Mouse (Mus musculus) olfactory bulb, adult 2 months (tissue): ENCODE data around the gene Hs3st3a1. TPM values are rescaled to one million over a fixed set of nuclear protein-coding genes. Genes with fewer than 3 reads are reported as not detected.

Source experiments
- H3K27ac ChIP-seq: fragments of 200-500 bp; 2 replicates; pipeline ENCODE4 v1.5.1; 2012; ENCODE audit warnings: low read depth, low read length; ENCODE audit not compliant: insufficient read depth
- H3K4me1 ChIP-seq: fragments of 200-500 bp; 2 replicates; pipeline ENCODE4 v1.6.1; 2012; ENCODE audit warnings: low read length; ENCODE audit not compliant: control insufficient read depth, insufficient read depth
- H3K4me3 ChIP-seq: fragments of 200-500 bp; 2 replicates; pipeline ENCODE4 v1.5.1; 2012; ENCODE audit warnings: mild to moderate bottlenecking, low read depth, low read length, moderate library complexity; ENCODE audit not compliant: insufficient read depth
- CTCF ChIP-seq: fragments of 200-500 bp; IDR thresholded peaks from 2 replicates; pipeline ENCODE4 v1.5.1; 2012; ENCODE audit warnings: low read depth, mild to moderate bottlenecking, low read length, moderate library complexity; ENCODE audit not compliant: insufficient read depth
- POLR2A ChIP-seq: fragments of 200-500 bp; IDR thresholded peaks from 2 replicates; pipeline ENCODE4 v1.6.1; 2012; ENCODE audit warnings: mild to moderate bottlenecking, low read depth, low read length, moderate library complexity; ENCODE audit not compliant: insufficient read depth
- WGBS: fragments of 180-500 bp; shearing (Covaris S2); methylation state at CpG from one replicate; pipeline ENCODE4 v1.1.7; 2018; 5-methylcytosine and 5-hydroxymethylcytosine counted together
- polyA plus RNA-seq: library from polyadenylated mRNA; stranded (reverse); fragments of >200 nt; gene quantifications from 2 replicates; pipeline ENCODE4 v1.2.4, GENCODE M21; 2012; ENCODE audit warnings: low replicate concordance; ENCODE audit not compliant: missing spikeins, insufficient read depth, insufficient read length

The Hs3st3a1 gene
- polyA plus RNA-seq, 1 experiment, result not detected

DNA sequence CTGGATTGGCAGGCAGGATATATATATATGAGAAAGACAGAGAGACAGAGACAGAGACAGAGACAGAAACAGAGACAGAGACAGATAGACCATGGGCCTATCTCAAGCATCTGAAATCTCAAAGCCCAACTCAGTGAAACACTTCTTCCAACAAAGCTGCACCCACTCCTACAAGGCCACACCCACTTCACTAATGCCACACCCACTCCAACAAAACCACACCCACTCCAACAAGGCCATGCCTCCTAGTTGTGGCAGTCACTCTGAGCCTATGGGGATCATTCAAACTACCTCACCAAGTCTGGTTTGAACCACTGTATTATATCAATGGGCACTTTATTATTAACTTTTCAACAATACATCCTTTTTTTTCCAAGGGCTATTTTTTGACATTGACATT is 35.6 kb downstream of the Hs3st3a1 start:
- Histone ChIP-seq H3K4me1 (0 out of 2 replicates have a peak, but pooled peaks cover 4% of the 10 kb centered on the region), H3K4me3 (no peak overlapping the region), H3K27ac (no peak overlapping the region)
- TF ChIP-seq POLR2A, result no peak
- TF ChIP-seq CTCF, result no peak

DNA sequence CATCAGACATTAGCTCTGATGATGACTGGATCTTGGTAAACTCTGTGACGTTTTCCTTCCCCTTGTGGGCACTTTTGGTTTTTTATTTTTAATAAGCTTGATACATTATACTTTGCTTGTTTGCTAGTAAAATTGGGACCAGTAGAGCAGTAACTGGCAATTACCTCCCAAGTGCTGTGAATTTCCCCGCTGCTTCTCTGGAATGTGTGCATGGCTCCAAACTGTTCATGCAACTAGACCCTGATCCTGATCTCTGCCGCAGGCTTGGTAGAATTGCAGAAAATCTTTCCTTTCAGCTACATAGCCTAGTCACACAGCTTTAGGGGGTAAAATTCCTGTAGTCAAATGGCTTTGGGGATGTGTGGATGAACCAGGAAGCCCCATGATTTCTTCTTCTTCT is 38.5 kb downstream of the Hs3st3a1 start:
- Histone ChIP-seq H3K4me1 (0 out of 2 replicates have a peak, but pooled peaks cover 4% of the 10 kb centered on the region), H3K27ac (no peak overlapping the region), H3K4me3 (no peak overlapping the region)
- WGBS, result 81% methylated on average over 3 of the region's 3 CpGs
- TF ChIP-seq CTCF (no peak), POLR2A (no peak)

DNA sequence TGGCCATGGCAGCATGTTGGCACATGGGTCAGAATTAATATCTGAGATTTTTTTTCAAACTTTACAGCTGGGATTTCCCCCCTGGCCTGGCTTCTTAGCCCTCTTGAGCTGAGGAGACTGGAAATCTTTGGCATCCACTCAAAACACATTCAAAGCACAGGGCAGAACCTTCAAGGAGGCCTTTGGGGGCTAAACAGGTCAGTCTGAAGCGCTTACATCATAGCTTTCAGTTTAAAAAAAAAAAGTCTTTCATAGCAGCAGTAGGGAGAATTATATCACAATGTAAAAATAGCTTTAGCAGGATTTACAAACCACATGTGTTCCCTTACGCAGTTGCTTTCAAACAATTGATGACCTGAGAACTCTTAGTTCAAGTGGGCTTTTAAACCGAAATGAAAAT is 46.3 kb downstream of the Hs3st3a1 start:
- TF ChIP-seq CTCF, result no peak
- TF ChIP-seq POLR2A, result no peak
- H3K27ac ChIP-seq, result no peak overlapping the region
- 78% methylated on average over 3 of the region's 3 CpGs for WGBS

DNA sequence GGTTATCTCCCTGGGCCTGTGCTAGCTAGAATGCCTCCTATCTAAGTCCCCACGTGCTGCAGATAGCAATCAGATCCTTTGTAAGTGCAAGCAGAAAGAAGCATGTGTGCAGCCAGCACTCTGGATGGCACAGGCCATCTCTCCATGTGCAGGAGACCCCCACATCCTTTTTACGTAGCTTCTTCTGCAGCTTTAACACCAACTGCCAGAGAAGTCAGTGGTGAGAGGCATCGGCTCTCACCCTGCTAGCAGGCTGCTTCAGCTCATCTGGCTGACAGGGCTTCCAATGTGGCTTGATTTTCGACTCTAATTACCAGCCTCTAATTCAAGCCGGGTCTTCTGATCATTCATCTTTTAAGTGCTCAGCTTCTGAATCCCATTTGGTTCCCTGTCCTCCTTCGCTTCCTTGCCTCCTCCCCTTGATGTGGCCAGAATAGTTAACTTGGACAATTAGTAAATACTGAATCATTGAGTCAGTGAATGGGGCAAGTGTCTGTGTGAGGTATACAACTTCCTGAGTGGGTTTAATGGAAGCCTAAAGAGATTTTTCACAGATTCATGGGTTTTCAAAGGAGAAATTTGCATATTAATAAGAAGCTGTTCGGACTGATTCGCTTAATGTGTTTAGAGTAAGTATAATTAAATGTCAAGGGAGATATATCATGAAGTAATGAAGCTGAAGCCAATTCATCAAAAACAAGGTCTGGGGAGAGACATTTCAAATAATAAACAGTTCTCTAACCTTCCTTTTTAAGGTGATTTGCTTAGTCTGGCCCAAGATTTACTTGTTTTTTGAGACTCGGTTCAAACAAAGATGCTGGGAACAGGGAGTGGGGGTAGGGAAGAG is 54.7 kb downstream of the Hs3st3a1 start:
- H3K27ac ChIP-seq, result peak overlapping the region; percentile 30

More for the DNA sequence above, 46.3 kb downstream of the Hs3st3a1 start:
- Histone ChIP-seq H3K4me1 (no peaks in the 10 kb centered on the region), H3K4me3 (no peak overlapping the region)

DNA sequence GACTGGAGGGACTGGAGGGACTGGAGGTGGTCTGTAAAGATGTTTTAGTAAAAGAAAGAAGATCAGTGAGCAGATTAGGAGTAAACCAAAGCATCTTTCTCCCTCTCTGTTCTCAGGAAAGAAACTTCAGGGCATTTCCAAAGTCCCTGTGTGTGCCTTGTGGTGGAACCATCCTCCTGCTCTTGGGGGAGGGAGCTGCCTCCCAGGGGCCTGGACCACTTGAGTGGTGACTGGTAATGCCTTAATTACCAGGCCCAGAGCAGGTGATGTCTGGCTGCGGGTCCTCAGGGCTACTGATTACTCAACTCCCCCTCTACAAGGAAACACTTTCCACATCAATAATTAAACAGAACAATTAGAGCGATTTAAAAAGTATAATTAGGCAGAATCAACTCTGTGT is 59.3 kb downstream of the Hs3st3a1 start:
- no peak overlapping the region for H3K27ac ChIP-seq
- H3K4me1 ChIP-seq, result peaks cover 4% of the 10 kb centered on the region
- no peak for TF ChIP-seq CTCF
- no peak for TF ChIP-seq POLR2A
- H3K4me3 ChIP-seq, result no peak overlapping the region
- 24% methylated on average over 2 of the region's 2 CpGs for WGBS

More for the DNA sequence above, 54.7 kb downstream of the Hs3st3a1 start:
- TF ChIP-seq POLR2A (no peak), CTCF (no peak)
- peaks cover 2% of the 10 kb centered on the region; the same call in 1 of the 2 replicates for H3K4me1 ChIP-seq
- 62% methylated on average over 9 of the region's 9 CpGs for WGBS
- H3K4me3 ChIP-seq, result no peak overlapping the region

DNA sequence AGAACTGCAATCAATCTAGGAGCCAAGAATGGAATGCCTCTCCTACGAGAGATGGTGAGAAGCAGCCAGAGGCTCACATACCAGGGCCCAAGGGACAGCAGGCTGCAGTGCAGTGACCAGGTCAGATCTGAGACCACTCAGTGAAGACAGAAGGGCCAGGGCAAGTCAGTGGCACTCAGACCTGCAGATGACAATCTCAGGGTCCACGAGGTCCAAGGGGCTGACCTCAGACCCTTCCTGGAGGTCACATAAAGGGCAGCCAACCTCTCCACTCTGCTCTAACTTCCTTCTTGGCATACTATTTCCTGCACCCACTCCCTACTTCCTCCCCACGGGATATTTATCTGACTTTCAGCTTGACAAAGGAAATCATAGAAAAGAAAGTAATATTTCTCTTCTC is 60.8 kb downstream of the Hs3st3a1 start:
- WGBS, result 73% methylated on average over 3 of the region's 3 CpGs
- TF ChIP-seq CTCF (no peak), POLR2A (no peak)
- peaks cover 4% of the 10 kb centered on the region for H3K4me1 ChIP-seq
- no peak overlapping the region for H3K4me3 ChIP-seq
- H3K27ac ChIP-seq, result no peak overlapping the region

DNA sequence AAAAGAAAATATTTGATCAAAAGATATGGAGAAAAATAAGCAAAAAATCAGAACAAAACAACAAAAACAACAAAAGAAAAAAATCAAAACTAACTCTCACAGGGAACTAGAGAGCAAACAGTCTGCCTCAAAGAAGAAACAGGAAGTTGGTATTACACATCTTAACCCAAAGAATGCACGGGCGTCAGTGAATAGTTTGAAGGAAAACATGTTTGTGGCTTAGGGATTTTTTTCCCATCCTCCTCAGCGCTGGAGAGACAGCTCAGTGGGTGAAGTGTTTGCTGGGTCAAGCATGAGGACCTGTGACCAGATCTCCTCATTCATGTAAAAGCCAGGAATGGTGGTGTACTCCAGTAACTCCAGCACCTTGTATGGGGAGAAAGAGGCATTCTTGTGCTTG is 61.5 kb downstream of the Hs3st3a1 start:
- H3K4me1 ChIP-seq, result peaks cover 4% of the 10 kb centered on the region
- 74% methylated on average over 3 of the region's 3 CpGs for WGBS
- TF ChIP-seq CTCF (no peak), POLR2A (no peak)
- no peak overlapping the region for H3K27ac ChIP-seq
- no peak overlapping the region for H3K4me3 ChIP-seq

DNA sequence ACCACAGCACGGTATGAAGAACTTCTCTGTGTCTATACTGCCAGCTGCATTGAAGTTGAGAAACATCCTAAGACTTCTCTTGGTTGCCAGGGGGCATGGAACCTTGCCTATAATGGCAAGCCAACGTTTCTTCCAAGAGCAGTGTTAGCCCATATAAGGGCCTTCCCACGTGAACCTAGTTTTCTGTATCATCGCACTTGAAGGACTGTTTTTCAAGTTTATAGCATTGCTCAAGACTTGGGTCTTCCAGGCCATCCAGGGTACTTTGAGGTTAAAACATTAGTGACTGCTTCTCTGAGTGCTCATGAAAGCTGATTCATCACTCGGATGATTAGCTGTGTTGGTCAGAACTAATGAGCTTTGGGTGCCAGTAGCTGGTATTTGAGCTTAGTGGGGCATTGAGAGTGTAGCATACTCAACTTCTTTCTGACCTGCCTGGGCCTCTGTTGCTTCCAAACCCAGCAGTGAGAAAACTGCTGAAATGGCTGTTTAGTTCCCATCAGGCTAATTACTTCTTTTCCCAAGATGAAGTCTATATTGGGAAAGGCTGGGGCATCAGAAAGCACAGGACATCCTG is 65.5 kb downstream of the Hs3st3a1 start:
- WGBS, result 66% methylated on average over 5 of the region's 5 CpGs
- 0 out of 2 replicates have a peak overlapping the region, but pooled peaks have one; percentile 20 for H3K27ac ChIP-seq
- TF ChIP-seq POLR2A (no peak), CTCF (no peak)
- no peak overlapping the region for H3K4me3 ChIP-seq
- no peaks in the 10 kb centered on the region for H3K4me1 ChIP-seq

DNA sequence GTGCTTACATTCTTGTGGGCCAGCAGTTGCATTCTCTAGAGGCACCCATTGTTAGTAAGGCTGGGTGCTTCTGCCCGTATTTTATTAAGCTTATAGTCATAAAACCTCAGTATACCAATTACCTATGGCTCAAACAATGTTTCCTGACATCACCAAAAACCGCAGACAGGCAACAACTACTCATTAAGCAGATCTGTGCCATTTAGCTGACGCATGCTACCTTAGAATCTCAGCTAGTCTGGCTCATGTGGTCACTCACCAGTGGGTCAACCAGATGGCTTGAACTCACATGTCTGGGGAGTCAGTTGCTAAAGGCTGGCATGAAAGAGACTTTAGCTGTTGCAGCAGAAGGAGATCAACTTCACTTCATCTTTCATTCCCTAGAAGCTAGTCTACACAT is 67.9 kb downstream of the Hs3st3a1 start:
- H3K4me3 ChIP-seq, result no peak overlapping the region
- 94% methylated on average over 3 of the region's 3 CpGs for WGBS
- TF ChIP-seq POLR2A, result no peak
- no peak for TF ChIP-seq CTCF
- no peaks in the 10 kb centered on the region for H3K4me1 ChIP-seq
- no peak overlapping the region for H3K27ac ChIP-seq
